Mouse (Mus musculus): Measurements from ENCODE around the gene Zc3h18.

Gene Zc3h18

DNA sequence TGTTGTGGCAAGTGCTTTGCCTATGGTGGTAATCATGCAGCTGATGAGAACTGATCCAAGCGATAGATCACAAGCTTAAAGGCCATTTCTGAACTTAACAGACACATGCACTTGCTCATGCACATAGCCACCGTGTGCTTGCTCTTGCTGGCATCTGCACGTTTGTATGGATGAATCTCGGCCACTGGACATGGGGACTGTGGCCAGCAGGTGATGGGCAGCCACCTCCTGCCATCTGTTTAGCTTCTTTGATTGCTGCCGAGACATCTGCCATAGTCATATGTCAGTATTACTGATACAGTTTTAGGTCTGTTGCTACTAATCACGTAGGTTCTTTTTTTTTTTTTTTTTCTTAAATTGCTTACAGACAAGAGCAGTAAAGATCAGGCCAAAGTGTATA lies 18.9 kb downstream of the Zc3h18 start:
- no peak for DNase-seq

DNA sequence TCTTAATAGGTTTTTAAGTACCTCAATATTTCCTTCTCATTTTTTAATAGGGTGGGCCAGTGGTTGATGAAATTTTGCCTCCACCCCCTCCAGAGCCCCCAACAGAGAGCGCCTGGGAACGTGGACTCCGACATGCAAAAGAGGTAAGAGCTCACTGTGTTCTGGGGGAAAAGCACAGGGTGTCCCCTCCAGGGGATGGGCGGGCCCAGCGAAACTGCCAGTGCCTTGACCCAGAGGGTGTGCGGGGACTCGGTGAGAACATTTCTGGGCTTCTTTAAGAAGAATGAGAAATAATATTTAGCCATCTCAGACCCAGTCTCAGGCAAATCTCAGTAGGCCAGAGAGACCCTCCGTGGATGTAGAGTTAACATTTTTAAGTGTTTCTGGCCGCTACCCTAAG lies 21.8 kb downstream of the Zc3h18 start:
- DNase-seq = no peak

DNA sequence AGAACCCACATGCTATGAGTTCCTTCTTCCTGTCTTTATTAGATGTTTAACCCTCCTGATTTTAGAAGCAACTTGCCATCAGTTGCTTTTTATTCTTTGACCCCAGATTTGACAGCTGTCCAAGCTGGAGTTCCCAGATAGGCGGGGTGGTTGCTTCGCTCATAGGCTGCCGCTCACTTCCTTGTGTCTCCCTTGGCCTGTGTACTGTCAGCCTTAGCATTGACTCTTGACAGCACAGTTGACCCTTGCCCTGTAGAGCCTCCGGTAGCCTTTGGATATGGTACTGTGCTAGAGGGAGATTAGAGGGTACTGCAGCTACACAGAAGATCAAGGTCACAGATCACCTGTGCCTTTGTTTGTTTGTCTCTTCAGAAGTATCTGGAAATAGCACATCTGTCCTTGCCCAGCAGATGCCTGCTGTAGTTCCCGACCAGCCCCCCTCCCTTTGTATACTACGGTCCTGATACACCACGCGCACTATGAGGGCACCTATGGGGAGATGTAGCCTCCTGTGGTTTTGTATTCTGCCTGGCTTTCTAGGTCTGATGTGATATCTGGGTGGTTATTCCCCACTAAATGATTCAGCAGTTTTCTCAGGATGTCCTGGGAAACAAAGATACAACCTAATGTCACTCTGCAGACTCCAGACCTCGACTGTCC lies 28.9 kb downstream of the Zc3h18 start:
- peak; percentile 48 for DNase-seq

DNA sequence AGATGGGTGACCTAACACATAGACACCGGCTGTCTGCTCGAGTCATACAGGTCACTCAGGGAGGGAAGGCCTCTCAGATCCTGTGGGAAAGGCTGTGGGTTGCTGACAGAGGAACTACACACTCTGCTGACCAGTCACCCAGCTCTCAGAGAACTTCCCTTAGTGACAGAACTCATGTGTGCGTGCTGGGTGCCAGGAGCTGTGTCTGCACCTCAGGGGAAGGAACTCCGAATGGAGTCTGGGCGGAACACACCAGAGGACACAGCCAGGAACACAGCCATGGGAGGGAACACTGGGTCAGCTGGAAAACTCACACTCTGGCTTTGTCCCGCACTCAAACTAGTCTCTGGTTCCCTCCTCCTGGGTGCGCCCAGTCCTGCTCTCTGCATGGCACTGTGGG lies 31.3 kb downstream of the Zc3h18 start:
- DNase-seq = no peak

DNA sequence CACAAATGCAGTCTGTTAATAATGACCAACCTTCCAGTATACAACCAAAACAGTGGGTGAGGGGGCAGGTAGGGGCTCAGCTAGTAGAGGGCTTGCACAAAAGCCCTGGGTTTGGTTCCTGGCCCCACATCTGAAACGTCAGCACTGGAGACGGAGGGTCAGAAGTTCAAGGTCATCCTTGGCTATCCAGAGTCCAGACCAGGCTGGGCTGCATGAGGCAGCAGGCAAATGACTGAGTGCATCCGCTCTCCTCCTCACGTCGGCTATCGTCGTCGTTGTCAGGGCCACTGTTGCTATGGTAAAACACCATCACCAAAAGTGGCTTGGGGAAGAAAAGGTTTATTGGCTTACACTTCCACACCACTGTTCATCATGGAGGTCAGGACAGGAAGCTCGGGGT lies 37.9 kb downstream of the Zc3h18 start:
- no peak for DNase-seq

DNA sequence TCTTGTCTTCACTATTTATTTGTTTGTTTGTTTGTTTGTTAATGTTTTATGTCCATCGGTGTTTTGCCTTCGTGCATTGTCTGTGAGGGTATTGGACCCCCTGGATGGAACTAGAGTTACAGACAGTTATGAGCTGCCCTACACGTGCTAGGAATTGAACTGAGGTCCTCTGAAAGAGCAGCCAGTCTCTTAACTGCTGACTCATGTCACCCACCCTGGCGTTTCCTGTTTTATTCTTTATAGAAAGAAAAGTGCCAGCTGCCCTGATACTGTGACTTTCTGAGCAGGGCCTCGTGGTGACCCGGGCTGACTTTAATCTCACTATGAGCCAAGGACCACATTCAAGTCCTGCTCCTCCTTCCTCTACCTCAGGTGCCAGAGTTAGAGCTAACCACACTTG lies 39.1 kb downstream of the Zc3h18 start:
- no peak for DNase-seq

DNA sequence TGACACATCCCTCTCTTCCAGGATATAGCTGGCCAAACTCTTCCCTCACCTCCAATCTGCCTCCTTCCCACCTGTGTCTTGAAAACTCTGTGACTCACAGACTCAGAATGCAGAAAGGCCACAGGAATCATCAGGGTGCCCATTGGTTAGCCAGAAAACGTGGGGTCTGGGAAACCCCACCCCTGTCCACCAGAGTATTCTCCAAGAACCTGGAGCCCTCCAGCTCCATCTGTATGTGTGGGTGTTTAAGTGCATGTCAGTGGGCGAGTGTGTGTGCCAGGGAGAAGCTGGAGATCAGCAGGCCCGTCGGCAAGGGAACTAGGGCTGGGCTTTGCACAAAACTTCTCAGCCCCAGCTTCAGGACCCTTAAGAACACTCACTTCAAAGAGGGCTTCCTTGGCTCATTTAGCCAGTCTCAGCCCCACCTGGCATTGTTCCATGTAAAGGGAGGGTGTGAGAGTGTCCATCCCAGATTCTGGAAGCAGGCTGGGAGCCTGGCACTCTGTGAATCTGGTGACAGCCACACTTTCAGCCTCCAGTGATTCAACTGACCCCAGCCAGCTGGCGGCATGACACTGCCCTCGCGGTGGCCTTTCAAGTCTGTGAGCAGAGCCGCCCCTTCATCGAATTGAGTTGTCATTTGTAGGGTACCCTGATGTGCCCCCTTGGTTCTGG lies 43.6 kb downstream of the Zc3h18 start:
- no peak for DNase-seq

DNA sequence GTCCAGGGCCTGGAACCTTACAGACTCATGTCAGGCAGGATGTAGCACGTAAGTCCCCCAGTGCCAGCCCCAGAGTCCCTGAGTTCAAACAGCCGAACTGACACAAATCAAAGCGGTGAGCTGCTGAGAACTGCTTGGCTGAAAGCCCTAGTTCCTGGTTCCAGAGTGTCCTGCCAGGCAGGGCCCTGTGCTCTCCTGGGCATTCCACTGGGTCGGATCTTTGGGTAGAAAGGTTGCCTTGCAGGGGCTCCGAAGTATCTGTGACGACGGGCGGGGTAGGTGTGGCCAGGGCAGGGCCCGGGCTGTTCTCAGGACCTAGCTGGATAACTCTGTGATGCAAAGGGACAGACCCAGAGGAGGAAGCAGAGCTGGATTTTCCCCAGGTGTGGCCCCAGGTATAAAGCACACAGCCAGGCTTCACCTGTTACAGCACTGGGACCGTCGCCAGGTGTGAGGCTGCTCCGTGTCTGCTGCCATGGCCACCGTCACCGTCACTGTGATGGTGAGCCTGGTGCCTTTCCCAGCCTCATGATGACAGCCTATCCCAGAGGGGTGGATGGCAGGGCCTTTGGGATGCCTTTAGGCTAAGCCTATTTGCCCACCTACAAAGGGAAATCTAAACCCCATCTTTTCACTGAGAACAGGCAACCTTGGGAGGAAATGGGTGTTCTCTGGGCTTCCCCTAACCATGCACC lies 45.1 kb downstream of the Zc3h18 start, which contains the start of gene Il17c:
TSS of gene Il17c (plus strand) at position 645 of the 695 bp plus-strand sequence.
- peak; percentile 36 for DNase-seq

DNA sequence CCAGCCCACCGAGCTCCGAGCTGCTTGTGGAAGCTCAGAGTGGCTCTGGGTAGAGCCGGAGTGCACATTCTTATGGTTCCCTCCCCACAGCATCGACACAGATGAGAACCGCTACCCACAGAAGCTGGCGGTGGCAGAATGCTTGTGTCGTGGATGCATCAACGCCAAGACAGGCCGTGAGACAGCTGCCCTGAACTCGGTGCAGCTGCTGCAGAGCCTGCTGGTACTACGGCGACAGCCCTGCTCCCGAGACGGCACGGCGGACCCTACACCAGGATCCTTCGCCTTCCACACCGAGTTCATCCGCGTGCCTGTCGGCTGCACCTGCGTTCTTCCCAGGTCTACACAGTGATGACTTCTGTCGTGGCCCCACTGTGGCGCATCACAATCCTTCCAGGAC lies 46.8 kb downstream of the Zc3h18 start:
- no peak for DNase-seq

DNA sequence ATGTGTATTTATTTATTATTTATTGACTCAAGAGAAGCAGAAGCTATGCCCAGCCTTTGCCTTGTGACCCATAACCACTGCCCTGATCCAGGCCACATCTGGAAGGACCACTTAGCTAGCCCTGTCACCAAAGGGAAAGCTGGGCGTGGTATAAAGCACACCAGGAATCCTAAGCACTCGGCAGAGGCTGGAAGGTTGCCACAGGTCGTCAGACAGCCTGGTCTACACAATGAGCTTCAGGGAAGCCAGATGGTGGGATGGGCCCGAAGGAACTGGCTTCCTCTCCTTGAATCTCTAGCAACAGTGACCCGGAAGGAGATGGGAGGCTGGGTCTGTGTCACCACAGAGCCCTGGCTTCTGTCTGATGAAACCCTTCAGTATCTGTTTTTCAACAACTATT lies 47.2 kb downstream of the Zc3h18 start:
- DNase-seq = peak; percentile 47

DNA sequence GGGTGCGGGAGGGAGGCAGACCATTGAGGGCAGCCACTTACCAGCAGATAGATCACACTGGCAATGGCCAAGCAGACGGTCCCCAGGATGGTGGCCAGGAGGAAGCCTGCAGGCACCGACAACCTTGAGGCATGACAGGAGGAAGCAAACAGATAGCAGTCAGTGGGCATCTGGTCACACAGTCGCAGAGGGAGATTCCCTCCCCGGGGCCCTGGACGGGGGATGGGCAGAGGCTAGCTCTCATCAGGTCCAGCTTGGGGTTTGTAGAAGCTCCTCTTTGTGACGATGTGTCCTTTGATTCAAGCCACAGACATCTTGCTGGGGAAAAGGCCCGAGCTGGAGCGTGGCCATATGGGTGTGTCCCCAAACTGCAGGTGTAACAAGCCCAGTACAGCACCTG lies 49.7 kb downstream of the Zc3h18 start:
- DNase-seq = no peak

DNA sequence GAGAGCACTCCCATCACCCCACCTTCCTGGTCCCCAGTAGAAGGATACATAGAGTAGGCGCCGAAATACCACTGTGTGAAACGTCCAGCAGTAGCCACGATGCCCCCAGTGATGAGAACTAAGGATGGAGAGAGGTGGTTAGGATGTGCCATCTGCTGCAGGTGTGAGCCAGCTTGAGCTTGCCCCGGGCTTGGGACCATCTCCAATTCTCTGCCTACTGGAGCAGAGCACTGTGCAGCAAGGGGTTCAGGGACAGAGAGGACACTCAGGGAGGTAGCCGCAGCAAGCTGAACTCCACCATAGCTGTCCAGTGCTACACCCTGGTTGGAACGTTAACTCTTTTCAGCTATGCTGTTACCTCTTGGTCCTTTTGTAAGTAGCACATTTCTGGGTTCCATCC lies 51.2 kb downstream of the Zc3h18 start:
- no peak for DNase-seq

DNA sequence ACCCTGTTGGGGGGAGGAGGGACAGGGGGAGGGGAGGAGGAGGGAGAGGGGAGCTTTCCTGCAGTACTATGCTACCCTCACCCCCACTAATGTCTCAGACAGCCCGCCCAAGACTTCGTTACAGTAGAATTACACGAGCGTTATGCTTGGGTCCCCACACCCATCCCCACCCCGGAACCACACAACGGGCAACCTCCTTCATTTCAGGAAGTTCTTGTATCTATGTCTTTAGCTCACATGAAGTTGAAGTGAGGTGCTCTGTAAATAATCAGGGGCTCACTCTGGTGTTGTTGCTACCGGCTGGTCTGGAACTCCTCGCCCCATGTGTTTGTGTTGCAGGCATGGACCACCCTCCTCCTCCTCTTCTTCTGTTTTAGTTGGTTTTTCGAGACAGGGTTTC lies 51.8 kb downstream of the Zc3h18 start:
- no peak for DNase-seq

DNA sequence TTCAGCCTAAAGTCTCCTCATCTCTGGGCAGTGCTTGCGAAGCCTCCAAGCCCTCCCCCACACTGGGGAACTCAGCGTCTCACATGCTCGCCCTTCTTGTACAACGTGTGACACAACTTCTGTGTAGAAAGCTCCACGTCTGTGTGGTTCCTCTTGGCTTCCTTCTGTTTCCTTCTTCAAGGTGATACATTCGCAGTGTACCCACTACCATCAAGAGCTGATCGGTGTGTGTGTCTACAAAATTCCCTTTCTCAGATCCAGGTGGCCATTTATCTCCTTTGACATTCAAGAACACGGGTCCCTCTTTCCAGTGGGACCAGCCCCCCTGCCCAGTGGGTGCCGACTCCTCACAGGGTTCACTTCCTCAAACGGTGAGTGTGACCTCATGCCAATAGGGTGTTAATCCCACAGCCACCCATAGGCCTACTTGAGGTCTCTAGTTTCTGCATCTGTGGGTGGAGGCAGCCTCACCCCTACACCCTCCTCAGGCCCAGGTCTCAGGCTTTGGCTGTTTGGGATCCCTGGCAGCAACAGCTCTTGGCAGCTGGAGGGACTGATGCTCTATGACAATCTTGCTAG lies 53.7 kb downstream of the Zc3h18 start:
- no peak for DNase-seq

DNA sequence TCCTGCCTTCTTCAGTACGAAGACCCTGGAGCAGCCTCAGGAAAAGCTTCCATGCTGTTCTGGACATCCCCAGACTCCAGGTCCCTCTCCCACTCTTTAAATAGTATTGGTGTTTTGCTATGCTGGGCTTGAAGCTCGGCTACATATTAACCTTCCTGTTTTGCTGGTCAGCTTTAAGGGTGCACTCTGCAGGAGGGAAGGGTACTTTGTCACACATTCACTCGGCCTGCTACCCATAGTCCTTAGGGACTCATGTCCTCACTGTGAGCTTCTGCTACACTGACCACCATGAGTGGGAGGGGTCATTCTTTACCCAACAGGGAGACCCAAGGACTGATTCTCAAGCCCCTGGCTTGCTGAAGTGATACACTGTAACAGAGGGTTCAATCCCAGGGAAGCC lies 54.2 kb downstream of the Zc3h18 start:
- peak; percentile 53 for DNase-seq

DNA sequence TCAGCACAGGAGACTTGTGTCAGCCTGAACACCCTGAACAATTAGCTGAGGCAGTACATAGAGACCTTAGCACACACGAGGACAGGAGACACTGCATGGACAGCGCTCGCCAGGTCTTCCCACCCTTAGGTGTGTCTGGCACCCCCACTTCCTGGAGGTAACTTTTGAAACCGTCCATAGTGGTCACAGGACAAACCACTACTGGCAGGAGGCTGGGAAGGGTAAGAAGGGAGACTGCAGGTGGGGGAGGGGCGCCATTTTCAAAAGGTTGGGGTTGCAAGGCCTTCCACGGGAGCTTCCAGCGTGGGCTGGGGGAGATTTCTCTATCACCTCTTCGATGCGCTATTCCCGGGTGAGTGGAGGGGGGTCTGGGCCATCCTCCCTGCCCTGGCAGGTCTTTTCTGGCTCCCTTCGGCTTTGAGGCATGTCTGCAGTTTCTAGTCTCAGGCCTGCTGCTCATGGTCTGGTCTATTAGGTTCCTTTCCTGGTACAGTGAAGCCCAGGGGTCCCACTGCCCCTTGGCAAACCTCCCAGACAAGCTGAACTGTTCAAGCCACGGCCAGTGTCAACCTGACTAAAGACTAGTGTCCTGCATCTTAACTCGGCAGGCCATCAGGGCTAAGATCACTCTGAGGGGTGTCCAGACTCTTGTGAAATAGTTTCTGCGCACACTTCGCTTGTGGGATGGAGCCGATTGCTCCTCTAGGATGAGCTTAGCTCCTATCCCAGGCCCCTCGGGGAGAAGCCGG lies 55.5 kb downstream of the Zc3h18 start:
- peak; percentile 64 for DNase-seq

DNA sequence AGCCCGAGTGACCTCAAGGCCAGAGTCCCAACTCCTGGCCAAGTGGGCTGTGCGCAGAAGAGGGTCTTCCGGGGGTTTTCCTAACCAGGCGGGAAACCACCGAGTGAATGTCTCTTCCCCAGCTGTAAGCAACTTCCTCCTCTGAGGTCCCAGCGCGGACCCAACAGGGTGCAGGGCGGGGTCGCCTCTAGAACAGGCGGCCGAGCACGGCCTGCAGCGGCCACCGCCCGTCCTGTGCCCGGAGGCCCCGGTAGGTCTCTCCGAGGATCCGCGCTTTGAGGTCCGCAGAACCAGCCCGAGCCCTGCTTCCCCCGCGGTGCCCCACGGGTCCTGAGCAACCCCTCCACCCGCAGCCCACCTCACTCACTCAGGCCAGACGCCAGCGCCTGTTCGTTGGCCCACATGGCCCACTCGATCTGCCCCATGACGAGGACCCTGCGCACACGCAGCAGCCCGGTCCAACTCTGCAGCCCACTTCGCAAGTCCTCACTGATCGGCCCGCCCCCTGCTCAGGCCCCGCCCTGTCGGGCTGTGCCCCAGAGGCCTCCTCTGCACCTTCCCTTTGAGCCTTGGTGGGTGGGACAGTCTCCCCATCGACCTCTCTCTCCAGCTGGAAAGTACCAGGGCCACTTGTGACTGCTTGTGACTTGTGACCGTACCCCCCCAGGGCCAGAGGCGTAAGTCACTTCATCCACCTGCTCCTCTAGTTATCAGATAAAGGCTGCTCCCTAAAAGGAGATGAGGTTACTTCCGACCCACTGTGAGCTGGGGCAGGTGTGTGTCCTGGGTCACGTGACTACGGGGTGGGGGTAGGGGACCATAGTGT lies 56.2 kb downstream of the Zc3h18 start, which contains the start of gene Cyba:
TSS of gene Cyba (minus strand) at position 488 of the 826 bp plus-strand sequence.
- DNase-seq = peak; percentile 85

DNA sequence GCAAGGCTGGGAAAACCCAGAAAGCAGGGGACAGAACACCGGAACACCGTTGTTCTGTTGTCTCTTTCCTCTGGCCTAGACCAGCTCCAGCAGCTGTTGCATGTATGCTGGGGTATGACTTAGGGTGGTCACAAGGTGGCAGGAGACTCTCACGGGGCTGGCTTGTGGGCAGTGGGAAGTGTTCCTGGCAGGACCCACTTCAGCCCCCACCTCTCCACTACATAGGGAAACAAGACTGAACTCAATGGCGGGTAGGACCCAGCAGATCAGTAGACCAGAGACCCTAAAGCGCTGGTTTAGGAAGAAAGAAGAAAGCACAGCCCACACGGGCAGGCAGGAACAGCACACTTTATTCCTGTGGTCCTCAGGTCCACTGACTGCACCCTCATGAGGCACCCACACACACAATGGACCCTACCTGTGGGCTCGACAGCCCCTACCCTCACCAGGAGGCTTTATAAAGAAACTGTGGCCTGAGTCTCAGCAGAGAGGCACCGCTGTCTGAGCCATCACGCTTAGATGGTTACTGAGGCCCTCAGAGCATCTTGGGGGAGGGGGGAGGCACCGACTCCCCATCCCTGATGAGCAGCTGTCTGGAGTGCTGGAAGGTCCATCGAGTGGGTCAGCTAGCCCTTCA lies 57.0 kb downstream of the Zc3h18 start:
- no peak for DNase-seq

DNA sequence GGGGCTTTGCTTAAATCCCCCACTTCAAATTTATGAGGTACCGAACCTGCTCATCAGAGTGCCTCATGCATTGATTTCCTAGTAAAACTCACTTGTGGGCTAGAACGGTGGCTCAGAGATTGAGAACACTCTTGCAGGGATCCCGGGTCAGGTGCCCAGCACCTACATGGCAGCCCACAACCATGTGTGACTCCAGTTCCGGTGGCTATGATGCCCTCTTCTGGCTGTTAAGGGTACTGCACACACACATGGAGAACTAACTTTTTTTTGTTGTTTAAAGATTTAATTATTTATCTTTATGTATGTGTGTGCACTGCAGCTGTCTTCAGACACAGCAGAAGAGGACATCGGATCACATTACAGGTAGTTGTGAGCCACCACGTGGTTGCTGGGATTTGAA lies 59.0 kb downstream of the Zc3h18 start:
- DNase-seq = no peak

DNA sequence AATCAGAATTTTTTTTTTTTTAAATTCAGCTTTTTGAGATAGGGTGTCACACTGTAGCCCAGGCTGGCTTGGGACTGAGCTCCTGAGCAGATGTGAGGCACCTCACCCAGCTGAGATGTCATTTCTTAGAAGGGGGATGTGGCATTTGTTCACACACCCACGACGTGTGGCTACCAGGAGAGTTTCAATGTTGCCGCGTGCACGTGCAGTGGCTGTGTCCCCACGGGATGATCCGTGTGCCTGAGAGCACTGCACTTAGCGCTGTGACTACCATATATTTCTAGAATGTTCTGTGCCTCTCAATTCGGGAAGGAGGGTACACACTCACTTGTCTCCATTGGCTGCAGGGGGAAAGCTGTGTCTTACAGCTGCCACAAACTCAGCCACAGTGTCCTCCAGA lies 59.7 kb downstream of the Zc3h18 start:
- DNase-seq = no peak

DNA sequence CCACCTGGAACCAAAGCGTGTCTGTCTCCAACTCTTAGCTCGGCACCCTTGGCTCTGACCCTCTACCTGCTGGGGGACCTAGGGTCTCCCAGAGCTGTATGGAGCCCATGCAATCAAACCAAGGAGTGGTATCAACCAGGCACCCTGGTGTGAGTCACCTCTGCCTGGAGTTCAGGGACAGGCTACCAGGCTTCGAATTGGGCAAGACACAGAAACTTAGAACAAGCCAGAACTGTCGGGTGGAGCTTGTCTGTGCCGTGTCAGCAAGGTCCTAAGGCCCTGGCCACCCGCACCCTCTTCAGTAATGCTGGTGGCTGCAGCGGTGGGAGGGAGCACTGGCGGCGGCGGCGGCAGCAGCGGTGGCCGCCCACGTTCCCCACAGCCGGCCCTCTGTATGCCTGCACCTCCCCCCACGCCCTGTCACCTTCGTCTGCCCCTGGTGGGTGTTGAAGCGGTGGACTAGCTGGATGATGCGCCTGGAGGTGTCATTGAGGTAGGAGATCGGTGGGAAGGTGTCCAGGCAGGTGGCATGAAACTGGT lies 60.2 kb downstream of the Zc3h18 start:
- no peak for DNase-seq
